Mouse (Mus musculus) urinary bladder, postnatal 4 days (tissue): ENCODE measurements around the gene Pdss2.

Experiments
- DNase-seq, 2 experiments: peaks; one replicate each; pipeline ENCODE4 v3.0.0; 2021 to 2022; ENCODE audit warnings: low spot score in 2 of 2

The Pdss2 gene

GRCm38 (mm10) chr10:43482021-43482420, 260.7 kb downstream of the Pdss2 start:
- no peak for DNase-seq

- DNase-seq: no peak
Observed at GRCm38 (mm10) chr10:43483426-43483995, 262.2 kb downstream of the Pdss2 start.

- no peak for DNase-seq
Observed at GRCm38 (mm10) chr10:43485751-43486268, 264.5 kb downstream of the Pdss2 start.

- no peak for DNase-seq
Observed at GRCm38 (mm10) chr10:43487441-43488010, 266.2 kb downstream of the Pdss2 start.

- DNase-seq: no peak
Observed at GRCm38 (mm10) chr10:43488258-43488657, 267.0 kb downstream of the Pdss2 start.

DNA sequence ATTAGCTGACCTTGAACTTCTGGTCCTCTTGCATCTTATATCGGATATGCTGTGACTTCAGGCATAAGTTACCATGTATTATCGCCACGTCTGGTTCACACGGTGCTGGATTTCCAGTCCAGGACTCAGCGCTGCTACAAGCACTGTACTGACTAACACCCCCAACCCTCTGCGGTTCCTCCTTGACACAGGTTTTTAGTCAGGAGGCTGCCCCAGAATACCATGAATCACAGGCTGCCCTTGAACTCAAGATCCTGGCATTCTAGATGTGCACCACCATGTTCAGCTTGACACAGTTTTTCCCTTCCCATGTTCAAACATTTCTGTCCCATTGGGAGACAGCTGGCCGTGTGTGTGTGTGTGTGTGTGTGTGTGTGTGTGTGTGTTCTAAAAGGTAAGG, 267.9 kb downstream of the Pdss2 start:
- DNase-seq: no peak

GRCm38 (mm10) chr10:43489550-43489949, 268.3 kb downstream of the Pdss2 start:
- DNase-seq: no peak

GRCm38 (mm10) chr10:43490034-43490433, 268.7 kb downstream of the Pdss2 start:
- DNase-seq: no peak

DNA sequence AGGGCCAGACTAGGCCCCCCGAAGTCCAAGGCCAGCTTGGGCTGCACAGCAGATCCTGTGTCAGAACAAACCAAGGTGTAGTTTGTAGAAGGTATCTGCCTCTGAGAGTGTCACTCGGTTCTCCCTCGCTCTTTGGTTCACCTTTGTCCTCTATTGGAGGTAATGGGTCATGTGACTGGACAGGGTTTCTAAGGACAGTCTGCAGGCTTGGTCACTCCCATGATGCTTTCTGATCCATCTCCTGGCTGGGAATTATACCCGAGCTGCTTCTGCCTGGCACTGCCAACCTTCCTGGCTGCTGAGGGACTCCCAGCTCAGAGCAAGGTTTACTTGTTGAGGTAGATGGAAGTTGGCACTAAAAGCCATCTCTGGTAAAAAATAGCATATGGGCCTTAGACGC, 269.6 kb downstream of the Pdss2 start:
- no peak for DNase-seq

GRCm38 (mm10) chr10:43502599-43502998, 281.3 kb downstream of the Pdss2 start:
- no peak for DNase-seq

GRCm38 (mm10) chr10:43504291-43504690, 283.0 kb downstream of the Pdss2 start:
- no peak for DNase-seq

DNA sequence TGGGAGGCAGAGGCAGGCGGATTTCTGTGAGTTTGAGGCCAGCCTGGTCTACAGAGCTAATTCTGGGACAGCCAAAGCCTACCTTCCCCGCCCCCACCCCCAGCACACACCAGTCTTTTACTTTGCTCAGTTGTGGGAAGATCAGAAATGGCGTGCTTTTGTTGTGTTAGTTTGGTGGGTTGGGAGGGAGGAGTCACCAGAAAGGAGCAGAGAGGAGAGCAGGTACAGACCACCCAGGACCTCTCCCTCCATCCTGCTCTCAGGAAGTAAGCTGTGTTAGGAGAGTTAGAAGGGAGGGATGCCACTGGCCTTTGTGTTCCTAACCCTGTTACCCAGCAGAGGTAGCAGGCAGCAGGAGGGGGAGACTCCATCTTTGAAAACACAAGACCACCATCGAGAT, 285.8 kb downstream of the Pdss2 start:
- DNase-seq: no peak

DNA sequence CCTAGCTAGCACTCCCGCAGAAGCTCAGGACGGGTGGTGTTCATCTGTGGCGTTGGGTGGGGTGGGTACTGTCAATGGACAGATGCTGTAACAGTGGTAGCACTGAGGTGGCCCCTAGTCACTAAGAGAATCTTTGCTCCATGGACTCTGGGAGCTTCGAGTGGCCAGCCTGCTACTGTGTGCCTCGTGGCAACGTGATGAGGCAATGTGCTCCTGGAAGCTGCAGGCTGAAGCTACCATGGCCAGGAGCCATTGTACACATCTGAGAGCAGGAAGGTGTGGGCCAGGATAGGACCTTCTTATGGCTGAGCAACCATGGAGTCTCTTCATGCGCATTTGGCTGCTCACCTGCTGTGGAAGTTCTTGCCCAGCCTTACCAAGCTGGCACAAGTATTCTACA, 287.9 kb downstream of the Pdss2 start:
- no peak for DNase-seq

DNA sequence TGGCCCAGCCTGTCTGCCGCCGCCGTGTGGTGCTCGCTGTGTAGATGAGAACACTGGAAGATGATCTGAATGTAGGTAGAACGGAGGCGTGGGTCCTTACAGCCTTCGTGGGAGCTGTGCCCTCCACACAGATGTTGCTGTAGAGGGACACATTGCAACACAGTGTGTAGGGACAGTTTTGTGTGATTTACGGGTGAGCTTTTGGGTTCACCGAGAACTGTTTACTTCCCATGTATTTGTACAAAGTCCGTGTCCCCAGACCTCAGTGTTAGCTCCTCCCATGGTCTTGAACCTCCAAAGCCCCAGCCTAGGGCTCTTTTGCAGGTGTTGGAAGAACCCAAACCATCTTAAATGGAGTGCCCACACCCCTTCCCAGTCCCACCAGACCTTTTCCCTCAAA, 291.7 kb downstream of the Pdss2 start:
- no peak for DNase-seq
